Mouse (Mus musculus) thymus, adult 2 months (tissue): ENCODE data around the gene Arl8b. TPM values are rescaled to one million over a fixed set of nuclear protein-coding genes. Genes with fewer than 3 reads are reported as not detected.

ENCODE experiments used
- DNase-seq: peaks from one replicate; pipeline ENCODE4 v3.0.0; 2021
- H3K27ac ChIP-seq: fragments of 200-500 bp; 2 replicates; pipeline ENCODE4 v1.5.1; 2012; ENCODE audit warnings: low read length, control low read depth; ENCODE audit not compliant: control insufficient read depth, insufficient read depth
- H3K27me3 ChIP-seq: fragments of 200-500 bp; 2 replicates; pipeline ENCODE4 v1.6.1; 2012; ENCODE audit warnings: mild to moderate bottlenecking, low read length, moderate library complexity, mixed read lengths; ENCODE audit not compliant: control insufficient read depth, insufficient read depth
- H3K36me3 ChIP-seq: fragments of 200-500 bp; 2 replicates; pipeline ENCODE4 v1.6.1; 2012; ENCODE audit warnings: mild to moderate bottlenecking, low read length, moderate library complexity; ENCODE audit not compliant: control insufficient read depth, insufficient read depth
- H3K4me1 ChIP-seq: fragments of 200-500 bp; replicated peaks from 2 replicates; pipeline ENCODE4 v1.6.1; 2012; ENCODE audit warnings: low read length; ENCODE audit not compliant: control insufficient read depth, insufficient read depth
- H3K4me3 ChIP-seq: fragments of 200-500 bp; 2 replicates; pipeline ENCODE4 v1.5.1; 2012; ENCODE audit warnings: mild to moderate bottlenecking, low read length, control low read depth, moderate library complexity; ENCODE audit not compliant: control insufficient read depth, insufficient read depth
- CTCF ChIP-seq: fragments of 200-500 bp; IDR thresholded peaks from 2 replicates; pipeline ENCODE4 v1.5.1; 2012; ENCODE audit warnings: mild to moderate bottlenecking, control low read depth, low read length, moderate library complexity, borderline replicate concordance; ENCODE audit not compliant: control insufficient read depth, poor library complexity, insufficient read depth; ENCODE audit errors: extremely low read depth
- POLR2A ChIP-seq: fragments of 200-500 bp; IDR thresholded peaks from 2 replicates; pipeline ENCODE4 v1.6.1; 2012; ENCODE audit warnings: mild to moderate bottlenecking, low read length, control low read depth, moderate library complexity; ENCODE audit not compliant: control insufficient read depth, poor library complexity, insufficient read depth; ENCODE audit errors: extremely low read depth
- WGBS: fragments of 180-500 bp; shearing (Covaris S2); methylation state at CpG from one replicate; pipeline ENCODE4 v1.1.7; 2018; 5-methylcytosine and 5-hydroxymethylcytosine counted together
- polyA plus RNA-seq: library from polyadenylated mRNA; depleted of rRNA; stranded (reverse); fragments of >200 nt; gene quantifications from 2 replicates; pipeline ENCODE4 v1.2.3, GENCODE M21; 2012

Arl8b gene
- polyA plus RNA-seq, 1 experiment: 22.1 TPM

DNA sequence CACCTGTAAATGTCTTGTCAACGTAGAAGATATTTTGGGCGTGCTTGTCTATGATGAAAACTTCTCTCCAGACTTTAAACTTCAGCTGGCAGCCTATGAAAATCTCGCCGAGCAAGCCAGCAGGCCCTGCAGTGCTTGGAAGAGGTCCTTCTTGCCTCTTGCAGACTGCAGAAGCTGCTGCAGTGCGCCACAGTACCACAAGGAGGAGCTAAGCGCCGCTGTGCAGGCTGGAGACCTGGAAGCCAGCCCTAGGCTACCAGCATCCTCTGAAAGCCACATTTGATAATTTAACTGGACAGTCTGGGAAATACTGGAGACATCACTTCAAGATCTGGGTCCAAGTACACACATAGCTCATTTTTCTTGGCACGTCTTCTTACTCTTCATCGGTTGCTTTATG lies 10.0 kb upstream of the Arl8b start:
- Histone ChIP-seq H3K36me3 (no peaks in the 10 kb centered on the region), H3K4me1 (no peaks in the 10 kb centered on the region; the same call in 1 of the 2 replicates), H3K27me3 (no peaks in the 10 kb centered on the region), H3K4me3 (no peak overlapping the region), H3K27ac (no peak overlapping the region)
- DNase-seq: peak; percentile 82
- TF ChIP-seq CTCF: peak; percentile 92
- no peak for TF ChIP-seq POLR2A
- 20% methylated on average over 9 of the region's 9 CpGs for WGBS

DNA sequence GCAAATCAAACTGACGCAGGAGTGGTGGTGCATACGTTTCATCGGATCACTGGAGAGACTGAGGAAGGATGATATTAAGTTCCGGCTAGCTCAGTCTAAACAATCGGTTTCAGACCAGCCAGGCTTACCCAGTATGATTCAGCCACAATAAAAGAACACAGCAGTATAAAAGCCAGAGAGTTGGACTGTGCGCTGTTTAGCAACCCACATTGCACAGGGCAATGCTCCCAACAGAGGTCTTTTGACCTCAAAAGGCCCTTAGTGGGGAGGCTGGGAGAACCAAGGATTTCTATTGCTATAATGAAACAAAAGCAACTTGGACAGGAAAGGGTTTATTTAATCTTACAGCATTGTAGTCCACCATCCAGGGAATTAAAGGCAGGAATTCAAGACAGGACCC lies 9.4 kb upstream of the Arl8b start:
- Histone ChIP-seq H3K27me3 (no peaks in the 10 kb centered on the region), H3K27ac (no peak overlapping the region), H3K4me1 (no peaks in the 10 kb centered on the region), H3K36me3 (no peaks in the 10 kb centered on the region), H3K4me3 (no peak overlapping the region)
- TF ChIP-seq POLR2A (no peak), CTCF (no peak)
- WGBS: 96% methylated on average over 6 of the region's 6 CpGs
- DNase-seq: no peak

DNA sequence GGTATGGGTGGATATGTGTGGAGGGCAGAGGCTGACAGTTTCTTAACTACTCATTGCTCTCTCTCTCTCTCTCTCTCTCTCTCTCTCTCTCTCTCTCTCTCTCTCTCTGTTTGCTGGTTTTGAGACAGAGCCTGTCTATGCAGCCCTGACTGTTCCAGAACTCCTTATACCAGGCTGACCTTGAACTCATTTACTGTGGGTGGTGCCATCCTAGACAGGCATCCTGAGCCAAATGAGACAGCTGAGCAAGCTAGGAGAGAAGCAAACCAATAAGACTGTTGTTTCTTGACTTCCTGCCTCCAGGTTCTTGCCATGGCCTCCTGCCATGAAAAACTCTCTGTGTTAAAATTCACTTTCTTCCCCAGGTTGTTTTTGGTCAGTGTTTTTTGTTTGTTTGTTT lies 6.6 kb upstream of the Arl8b start:
- Histone ChIP-seq H3K27me3 (no peaks in the 10 kb centered on the region), H3K36me3 (no peaks in the 10 kb centered on the region), H3K4me3 (no peak overlapping the region), H3K27ac (no peak overlapping the region), H3K4me1 (no peaks in the 10 kb centered on the region)
- TF ChIP-seq CTCF: no peak
- no peak for DNase-seq

DNA sequence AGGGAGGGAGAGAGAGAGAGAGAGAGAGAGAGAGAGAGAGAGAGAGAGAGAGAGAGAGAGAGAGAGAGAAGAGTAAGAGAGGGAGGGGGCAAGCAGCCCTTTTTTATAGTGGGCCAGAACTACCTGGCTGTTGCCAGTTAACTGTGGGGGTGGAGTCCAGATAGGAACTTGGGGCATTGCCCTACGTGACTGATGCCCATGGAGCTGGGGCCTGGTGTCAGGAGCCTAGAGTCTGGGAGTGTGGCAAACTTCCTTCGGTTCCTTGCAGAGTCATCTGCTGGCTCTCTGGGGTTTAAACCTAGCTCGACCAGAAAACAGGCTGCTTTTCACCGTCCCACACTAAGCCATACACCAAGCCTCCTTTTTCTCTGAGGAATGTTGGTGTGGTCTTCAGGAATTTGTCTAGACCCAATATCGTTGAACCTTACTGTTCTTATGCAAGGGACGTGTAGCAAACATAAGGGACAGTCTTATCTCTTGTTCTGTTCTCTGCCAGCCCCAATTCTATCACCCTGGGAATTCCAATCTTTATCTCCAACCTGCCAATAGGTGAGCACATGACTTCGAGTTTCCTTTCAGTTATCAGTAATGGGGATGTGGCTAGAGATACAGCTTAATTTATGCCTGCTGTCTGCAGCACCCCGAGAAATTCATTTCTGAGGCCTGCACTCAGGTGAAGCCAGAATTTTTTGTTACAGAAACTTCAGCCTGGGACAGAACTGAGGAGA lies 5.2 kb upstream of the Arl8b start:
- no peak for TF ChIP-seq POLR2A
- TF ChIP-seq CTCF: no peak
- no peak for DNase-seq
- H3K4me3 ChIP-seq: no peak overlapping the region
- H3K27ac ChIP-seq: no peak overlapping the region
- H3K4me1 ChIP-seq: no peaks in the 10 kb centered on the region
- 86% methylated on average over 8 of the region's 8 CpGs for WGBS
- H3K36me3 ChIP-seq: no peaks in the 10 kb centered on the region
- no peaks in the 10 kb centered on the region for H3K27me3 ChIP-seq

DNA sequence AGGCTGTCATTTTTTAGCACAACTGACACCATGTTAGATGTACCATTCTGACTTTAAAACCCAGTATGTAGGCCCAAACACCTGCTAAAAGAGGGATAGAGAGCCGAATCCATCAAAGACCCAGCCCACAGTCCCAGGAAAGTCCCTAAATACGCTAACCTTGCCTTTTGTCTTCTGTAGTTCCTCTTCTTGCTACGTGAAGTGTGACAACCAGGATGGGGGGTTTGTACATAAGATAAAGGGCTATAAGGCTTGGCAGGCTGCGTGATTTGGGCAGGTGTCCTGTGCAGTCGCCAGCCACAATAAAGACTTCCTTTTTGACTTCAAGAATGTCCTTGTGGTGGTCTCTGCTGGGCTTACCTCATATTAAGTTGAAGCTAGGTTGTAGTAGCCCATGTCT lies 4.5 kb upstream of the Arl8b start:
- no peak for TF ChIP-seq CTCF
- no peak for TF ChIP-seq POLR2A
- Histone ChIP-seq H3K36me3 (no peaks in the 10 kb centered on the region), H3K4me3 (no peak overlapping the region), H3K27me3 (no peaks in the 10 kb centered on the region), H3K4me1 (no peaks in the 10 kb centered on the region), H3K27ac (no peak overlapping the region)
- DNase-seq: no peak
- 35% methylated on average over 5 of the region's 5 CpGs for WGBS

DNA sequence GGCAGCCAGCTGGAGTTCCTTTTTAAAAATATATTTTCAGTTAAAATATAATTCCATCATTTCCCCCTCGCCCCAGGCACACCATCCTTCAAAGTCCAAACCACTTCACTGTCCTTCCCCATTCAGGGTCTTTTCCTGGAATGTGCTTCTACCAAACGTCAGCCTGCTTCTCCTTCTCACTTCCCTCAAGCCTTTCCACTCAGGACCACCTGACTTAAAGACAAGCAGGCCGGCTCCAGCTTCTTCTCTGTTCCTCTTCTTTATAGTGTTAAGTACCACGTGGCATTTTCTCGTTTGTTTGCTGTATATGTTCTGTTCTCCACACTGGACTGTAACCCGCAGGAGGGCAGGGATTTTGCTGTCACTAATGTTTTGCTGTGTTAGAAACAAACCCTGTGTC lies 1.0 kb upstream of the Arl8b start:
- Histone ChIP-seq H3K27ac (no peak overlapping the region), H3K27me3 (no peaks in the 10 kb centered on the region), H3K4me3 (no peak overlapping the region), H3K36me3 (no peaks in the 10 kb centered on the region), H3K4me1 (peaks cover 8% of the 10 kb centered on the region)
- 39% methylated on average over 6 of the region's 6 CpGs for WGBS
- DNase-seq: no peak
- TF ChIP-seq POLR2A: no peak
- TF ChIP-seq CTCF: no peak

- no peaks in the 10 kb centered on the region for H3K36me3 ChIP-seq
- no peak overlapping the region for H3K27ac ChIP-seq
- DNase-seq: peak; percentile 31
- TF ChIP-seq CTCF (no peak), POLR2A (no peak)
- H3K27me3 ChIP-seq: no peaks in the 10 kb centered on the region
- H3K4me3 ChIP-seq: peak overlapping the region; percentile 97
- H3K4me1 ChIP-seq: peaks cover 8% of the 10 kb centered on the region
- under 1% methylated on average over 57 of the region's 57 CpGs for WGBS
Measured at GRCm38 (mm10) chr6:108783184-108783881, 434 bp downstream of the Arl8b start.
